Mouse (Mus musculus) bone marrow, adult 2 months (tissue): Measurements from ENCODE around the gene Sptbn2. TPM values are rescaled to one million over a fixed set of nuclear protein-coding genes. Genes with fewer than 3 reads are reported as not detected.

Experiments used
- H3K27ac ChIP-seq: fragments of 200-500 bp; 2 replicates; pipeline ENCODE4 v1.5.1; 2012; ENCODE audit warnings: low read depth, mild to moderate bottlenecking, control low read depth, inconsistent platforms, low read length; ENCODE audit not compliant: control insufficient read depth, poor library complexity, insufficient read depth
- H3K4me1 ChIP-seq: fragments of 200-500 bp; 2 replicates; pipeline ENCODE4 v1.6.1; 2011; ENCODE audit warnings: low read length; ENCODE audit not compliant: control insufficient read depth, insufficient read depth
- H3K4me3 ChIP-seq: fragments of 200-500 bp; replicated peaks from 2 replicates; pipeline ENCODE3; 2011; ENCODE audit warnings: mild to moderate bottlenecking, low read depth, low read length, control low read depth; ENCODE audit not compliant: control insufficient read depth
- CTCF ChIP-seq: fragments of 200-500 bp; IDR thresholded peaks from 2 replicates; pipeline ENCODE4 v1.5.1; 2011; ENCODE audit warnings: low read length, control low read depth; ENCODE audit not compliant: control insufficient read depth, insufficient read depth
- POLR2A ChIP-seq: fragments of 200-500 bp; IDR thresholded peaks from 2 replicates; pipeline ENCODE4 v1.6.1; 2011; ENCODE audit warnings: low read depth, mild to moderate bottlenecking, control low read depth, low read length, borderline replicate concordance; ENCODE audit not compliant: control insufficient read depth
- WGBS: fragments of 180-500 bp; shearing (Covaris S2); methylation state at CpG from one replicate; pipeline ENCODE4 v1.1.7; 2018; 5-methylcytosine and 5-hydroxymethylcytosine counted together
- polyA plus RNA-seq: library from polyadenylated mRNA; stranded (reverse); fragments of >200 nt; gene quantifications from 2 replicates; pipeline ENCODE4 v1.2.4, GENCODE M21; 2011; ENCODE audit warnings: low replicate concordance; ENCODE audit not compliant: missing spikeins, insufficient read depth, insufficient read length

Sptbn2 gene
- polyA plus RNA-seq, 1 experiment: 0.77 TPM

DNA sequence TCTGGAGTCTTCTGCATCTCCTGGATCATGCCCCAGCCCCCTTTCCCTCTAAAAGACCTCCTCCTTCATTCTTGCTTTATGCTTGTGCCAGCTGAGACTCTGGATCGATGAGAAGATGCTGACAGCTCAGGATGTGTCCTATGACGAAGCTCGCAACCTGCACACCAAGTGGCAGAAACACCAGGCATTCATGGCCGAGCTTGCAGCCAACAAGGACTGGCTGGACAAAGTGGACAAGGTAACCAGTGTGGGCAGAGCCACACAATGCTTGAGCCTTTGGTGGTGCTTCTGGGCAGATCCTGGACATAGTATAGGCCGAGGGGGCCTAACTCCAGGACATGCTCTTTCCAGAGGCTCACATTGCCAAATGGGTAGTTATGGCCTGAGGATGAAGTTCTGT is 28.8 kb downstream of the Sptbn2 start:
- no peak for TF ChIP-seq CTCF
- no peak for TF ChIP-seq POLR2A
- no peak overlapping the region for H3K4me3 ChIP-seq
- no peaks in the 10 kb centered on the region for H3K4me1 ChIP-seq
- H3K27ac ChIP-seq: no peak overlapping the region
- WGBS: 81% methylated on average over 5 of the region's 5 CpGs

DNA sequence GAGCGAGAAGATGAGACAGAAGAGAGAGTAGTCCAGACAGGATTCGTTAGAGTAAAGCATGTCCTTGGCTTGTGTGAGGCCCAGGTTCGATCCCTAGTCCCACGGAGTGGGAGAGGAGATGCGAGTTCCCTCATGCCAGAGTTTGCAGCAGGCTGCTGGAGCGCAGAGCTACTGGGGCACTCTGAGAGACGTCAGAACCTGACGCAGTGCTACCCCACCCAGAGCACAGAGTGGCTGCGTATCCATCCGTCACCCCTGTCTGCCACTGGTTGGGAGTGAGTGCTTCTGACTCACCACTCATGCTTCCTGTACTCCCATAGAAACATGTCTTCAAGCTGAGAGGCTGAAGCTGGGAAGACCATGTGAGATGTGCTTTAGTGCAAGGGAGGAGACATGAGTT is 30.5 kb downstream of the Sptbn2 start:
- H3K27ac ChIP-seq: no peak overlapping the region
- 82% methylated on average over 10 of the region's 10 CpGs for WGBS
- no peak for TF ChIP-seq CTCF
- no peak for TF ChIP-seq POLR2A
- no peak overlapping the region for H3K4me3 ChIP-seq
- no peaks in the 10 kb centered on the region for H3K4me1 ChIP-seq

DNA sequence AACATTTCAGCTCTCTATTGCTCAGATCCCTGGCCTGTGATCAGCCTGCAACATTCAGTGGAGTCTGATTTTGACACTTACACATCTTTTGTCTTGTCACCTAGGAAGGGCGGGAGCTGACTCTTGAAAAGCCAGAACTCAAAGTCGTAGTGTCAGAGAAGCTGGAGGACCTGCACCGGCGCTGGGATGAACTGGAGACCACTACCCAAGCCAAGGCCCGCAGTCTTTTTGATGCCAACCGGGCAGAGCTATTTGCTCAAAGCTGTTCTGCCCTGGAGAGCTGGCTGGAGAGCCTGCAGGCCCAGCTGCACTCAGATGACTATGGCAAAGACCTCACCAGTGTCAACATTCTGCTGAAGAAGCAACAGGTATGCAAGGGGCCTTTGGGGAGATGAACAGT is 31.3 kb downstream of the Sptbn2 start:
- 84% methylated on average over 6 of the region's 6 CpGs for WGBS
- H3K4me1 ChIP-seq: no peaks in the 10 kb centered on the region
- TF ChIP-seq POLR2A (no peak), CTCF (no peak)

DNA sequence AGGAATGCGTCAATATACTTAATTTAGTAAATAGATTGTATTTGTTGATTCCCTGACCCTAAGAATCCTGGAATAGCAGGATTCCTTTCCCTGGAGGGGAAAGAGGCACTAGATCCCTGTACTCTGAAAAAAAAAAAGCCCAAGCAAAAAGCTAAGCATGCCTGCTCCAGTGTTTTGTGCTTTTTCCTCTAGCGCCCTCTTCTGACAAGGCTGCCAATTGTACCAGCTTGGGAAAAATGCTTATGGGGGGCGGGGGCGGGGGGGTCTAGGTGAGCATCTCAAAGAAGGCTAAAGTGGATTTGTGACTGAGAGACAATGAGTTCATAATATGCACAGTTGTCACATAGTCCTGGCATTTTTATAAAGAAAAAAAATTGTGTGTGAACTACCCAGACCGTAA is 32.6 kb downstream of the Sptbn2 start:
- Histone ChIP-seq H3K4me3 (no peak overlapping the region), H3K4me1 (no peaks in the 10 kb centered on the region), H3K27ac (no peak overlapping the region)
- TF ChIP-seq POLR2A (no peak), CTCF (no peak)
- WGBS: 42% methylated on average over 5 of the region's 5 CpGs

More for the DNA sequence above, 31.3 kb downstream of the Sptbn2 start:
- Histone ChIP-seq H3K27ac (no peak overlapping the region), H3K4me3 (no peak overlapping the region)

DNA sequence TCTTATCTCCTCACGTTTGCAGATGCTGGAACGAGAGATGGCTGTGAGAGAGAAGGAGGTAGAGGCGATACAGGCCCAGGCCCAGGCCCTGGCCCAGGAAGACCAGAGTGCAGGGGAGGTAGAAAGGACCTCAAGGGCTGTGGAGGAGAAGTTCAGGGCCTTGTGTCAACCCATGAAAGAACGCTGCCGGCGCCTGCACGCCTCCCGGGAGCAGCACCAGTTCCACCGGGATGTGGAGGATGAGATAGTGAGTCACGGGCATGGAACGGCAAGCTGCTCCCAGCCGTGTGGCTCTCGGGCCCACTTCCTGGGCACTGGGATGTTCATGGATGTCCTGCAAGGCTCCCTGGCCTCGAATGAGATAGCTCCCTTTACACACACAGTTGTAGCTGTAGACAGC is 33.1 kb downstream of the Sptbn2 start:
- Histone ChIP-seq H3K4me1 (no peaks in the 10 kb centered on the region), H3K4me3 (no peak overlapping the region), H3K27ac (peak overlapping the region; percentile 31; the same call in 1 of the 2 replicates)
- 79% methylated on average over 14 of the region's 14 CpGs for WGBS
- no peak for TF ChIP-seq CTCF
- TF ChIP-seq POLR2A: no peak

DNA sequence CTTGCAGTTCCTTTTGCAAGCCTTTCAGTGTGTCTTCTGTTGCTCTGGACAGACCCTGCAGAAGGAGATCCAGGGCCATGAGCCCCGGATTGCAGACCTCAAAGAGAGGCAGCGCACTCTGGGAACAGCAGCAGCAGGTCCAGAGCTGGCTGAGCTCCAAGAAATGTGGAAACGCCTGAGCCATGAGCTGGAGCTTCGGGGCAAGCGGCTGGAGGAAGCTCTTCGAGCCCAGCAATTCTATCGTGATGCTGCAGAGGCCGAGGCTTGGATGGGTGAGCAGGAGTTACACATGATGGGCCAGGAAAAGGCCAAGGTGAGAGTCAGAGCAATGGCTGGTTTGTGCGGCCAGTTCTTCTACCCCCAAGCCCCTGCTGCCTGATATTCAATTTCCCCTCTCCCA is 34.1 kb downstream of the Sptbn2 start:
- no peak overlapping the region for H3K27ac ChIP-seq
- H3K4me3 ChIP-seq: no peak overlapping the region
- H3K4me1 ChIP-seq: no peaks in the 10 kb centered on the region
- 76% methylated on average over 9 of the region's 9 CpGs for WGBS
- TF ChIP-seq CTCF (no peak), POLR2A (no peak)

DNA sequence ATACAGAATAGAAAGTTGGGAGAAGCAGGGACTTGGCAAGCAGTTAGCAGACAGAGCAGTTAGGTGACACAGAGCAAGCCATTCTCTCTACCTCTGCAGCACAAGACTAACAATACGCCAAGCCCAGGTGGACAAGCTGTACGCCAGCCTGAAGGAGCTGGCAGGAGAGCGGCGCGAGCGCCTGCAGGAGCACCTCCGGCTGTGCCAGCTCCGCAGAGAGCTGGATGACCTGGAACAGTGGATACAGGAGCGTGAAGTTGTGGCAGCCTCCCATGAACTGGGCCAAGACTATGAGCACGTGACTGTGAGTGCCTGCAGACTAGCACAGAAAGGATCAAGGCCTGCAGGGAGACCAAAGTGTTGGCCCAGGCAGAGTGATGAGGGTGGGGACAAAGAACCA is 34.7 kb downstream of the Sptbn2 start:
- 88% methylated on average over 10 of the region's 10 CpGs for WGBS
- Histone ChIP-seq H3K27ac (no peak overlapping the region), H3K4me3 (no peak overlapping the region), H3K4me1 (no peaks in the 10 kb centered on the region)
- TF ChIP-seq POLR2A: no peak
- no peak for TF ChIP-seq CTCF

DNA sequence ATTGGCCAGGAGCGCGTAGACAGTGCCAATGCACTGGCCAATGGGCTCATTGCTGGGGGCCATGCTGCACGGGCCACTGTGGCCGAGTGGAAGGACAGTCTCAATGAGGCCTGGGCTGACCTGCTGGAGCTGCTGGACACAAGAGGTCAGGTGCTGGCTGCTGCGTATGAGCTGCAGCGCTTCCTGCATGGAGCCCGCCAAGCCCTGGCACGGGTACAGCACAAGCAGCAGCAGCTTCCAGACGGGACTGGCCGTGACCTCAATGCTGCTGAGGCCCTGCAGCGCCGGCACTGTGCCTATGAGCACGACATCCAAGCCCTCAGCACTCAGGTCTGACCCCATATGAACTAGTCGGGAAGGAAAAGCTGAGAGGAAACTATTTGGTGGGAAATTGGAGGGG is 35.6 kb downstream of the Sptbn2 start:
- no peaks in the 10 kb centered on the region for H3K4me1 ChIP-seq
- WGBS: 77% methylated on average over 14 of the region's 14 CpGs
- no peak overlapping the region for H3K27ac ChIP-seq
- TF ChIP-seq CTCF (no peak), POLR2A (no peak; the same call in 1 of the 2 replicates)
- H3K4me3 ChIP-seq: no peak overlapping the region

DNA sequence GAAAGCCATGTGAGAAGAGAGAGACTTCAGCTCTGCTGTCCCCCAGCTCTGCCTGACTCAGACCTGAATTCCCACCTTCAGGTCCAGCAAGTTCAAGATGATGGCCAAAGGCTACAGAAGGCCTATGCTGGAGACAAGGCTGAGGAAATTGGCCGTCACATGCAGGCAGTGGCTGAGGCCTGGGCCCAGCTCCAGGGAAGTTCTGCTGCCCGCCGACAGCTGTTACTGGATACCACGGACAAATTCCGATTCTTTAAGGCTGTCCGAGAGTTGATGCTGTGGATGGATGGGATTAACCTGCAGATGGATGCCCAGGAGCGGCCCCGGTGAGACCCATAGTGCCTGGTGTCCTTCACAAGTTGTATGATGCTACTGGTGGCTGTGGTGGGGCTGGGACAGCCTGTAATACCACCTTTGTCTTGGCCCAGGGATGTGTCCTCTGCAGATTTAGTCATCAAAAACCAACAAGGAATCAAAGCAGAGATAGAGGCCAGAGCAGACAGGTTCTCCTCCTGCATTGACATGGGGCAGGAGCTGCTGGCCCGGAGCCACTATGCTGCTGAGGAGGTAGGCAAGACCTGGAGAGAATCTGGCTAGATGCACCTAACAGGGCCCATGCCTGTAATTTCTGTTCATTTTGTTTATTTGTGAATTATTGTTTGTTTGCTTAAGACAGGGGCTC is 36.8 kb downstream of the Sptbn2 start:
- no peak overlapping the region for H3K27ac ChIP-seq

More for the DNA sequence above, 36.8 kb downstream of the Sptbn2 start:
- TF ChIP-seq CTCF (no peak), POLR2A (no peak)
- Histone ChIP-seq H3K4me1 (no peaks in the 10 kb centered on the region), H3K4me3 (no peak overlapping the region)
- 88% methylated on average over 9 of the region's 9 CpGs for WGBS
